Mouse (Mus musculus) stomach, embryonic 14.5 days (tissue): ENCODE data around the gene Tubg1. TPM values are rescaled to one million over a fixed set of nuclear protein-coding genes. Genes with fewer than 3 reads are reported as not detected.
A peak's percentile ranks its signal among the peaks of the same experiment; 100 is the strongest.
"Not testable (repeated sequence)": the region's sequence is repeated elsewhere in the genome, so short reads cannot be mapped to it uniquely, and the experiment has no call there.

Experiments used
- ATAC-seq: fragments of 200-750 bp; cut with Nextera tagmentation; 2 replicates; pipeline ENCODE4 v1.8.0; 2017; ENCODE audit warnings: low read depth, moderate TSS enrichment; ENCODE audit not compliant: insufficient number of reproducible peaks, insufficient read depth, low FRiP score
- H3K27ac ChIP-seq: fragments of 300-500 bp; sonication (generic); 2 replicates; pipeline ENCODE4 v1.5.1; 2014; ENCODE audit warnings: mild to moderate bottlenecking, low read length, moderate library complexity, mixed read lengths
- H3K27me3 ChIP-seq: fragments of 300-500 bp; sonication (generic); 2 replicates; pipeline ENCODE4 v1.6.1; 2014; ENCODE audit warnings: low read length, control low read depth, mixed read lengths; ENCODE audit not compliant: control insufficient read depth, insufficient read depth
- H3K36me3 ChIP-seq: fragments of 300-500 bp; sonication (generic); 2 replicates; pipeline ENCODE4 v1.6.1; 2014; ENCODE audit warnings: mild to moderate bottlenecking, control low read depth, low read length, moderate library complexity, mixed read lengths; ENCODE audit not compliant: control insufficient read depth, insufficient read depth
- H3K4me1 ChIP-seq: fragments of 300-500 bp; sonication (generic); 2 replicates; pipeline ENCODE4 v1.6.1; 2014; ENCODE audit warnings: low read length, control low read depth, mixed read lengths; ENCODE audit not compliant: control insufficient read depth, insufficient read depth
- H3K4me2 ChIP-seq: fragments of 300-500 bp; sonication (generic); replicated peaks from 2 replicates; pipeline ENCODE4 v1.6.1; 2014; ENCODE audit warnings: low read depth, low read length, control low read depth
- H3K4me3 ChIP-seq: fragments of 300-500 bp; sonication (generic); 2 replicates; pipeline ENCODE4 v1.5.1; 2014; ENCODE audit warnings: low read depth, low read length, control low read depth
- H3K9ac ChIP-seq: fragments of 300-500 bp; sonication (generic); replicated peaks from 2 replicates; pipeline ENCODE4 v1.6.1; 2014; ENCODE audit warnings: low read depth, mild to moderate bottlenecking, control low read depth, low read length, moderate library complexity, mixed read lengths
- H3K9me3 ChIP-seq: fragments of 300-500 bp; sonication (generic); 2 replicates; pipeline ENCODE4 v1.6.1; 2016; ENCODE audit warnings: low read depth, low read length, control low read depth; ENCODE audit not compliant: control insufficient read depth
- WGBS: fragments of 180-500 bp; shearing (Covaris S2); extraction: QIAGEN DNeasy Blood & Tissue Kit; methylation state at CpG from one replicate; pipeline ENCODE4 v1.1.7; 2014; 5-methylcytosine and 5-hydroxymethylcytosine counted together
- polyA plus RNA-seq: library from polyadenylated mRNA; unstranded; fragments of >200 nt; fragmentation: Nextera tagmentation; extraction: Ambion mirVana; gene quantifications from 2 replicates; pipeline ENCODE4 v1.2.1, GENCODE M21; 2014

Gene Tubg1
- polyA plus RNA-seq, 1 experiment from 2014 or later: 70.5 TPM

GRCm38 (mm10) chr11:101111178-101111577 is 8.6 kb upstream of the Tubg1 start:
- Histone ChIP-seq H3K27me3 (no peaks in the 10 kb centered on the region), H3K4me3 (no peak overlapping the region), H3K27ac (no peak overlapping the region), H3K9me3 (no peaks in the 10 kb centered on the region), H3K4me2 (no peak overlapping the region), H3K9ac (no peak overlapping the region), H3K4me1 (peaks cover 5% of the 10 kb centered on the region; the same call in 1 of the 2 replicates), H3K36me3 (peaks cover 5% of the 10 kb centered on the region; the same call in 1 of the 2 replicates)
- WGBS: 82% methylated on average over 4 of the region's 4 CpGs
- ATAC-seq: no peak

DNA sequence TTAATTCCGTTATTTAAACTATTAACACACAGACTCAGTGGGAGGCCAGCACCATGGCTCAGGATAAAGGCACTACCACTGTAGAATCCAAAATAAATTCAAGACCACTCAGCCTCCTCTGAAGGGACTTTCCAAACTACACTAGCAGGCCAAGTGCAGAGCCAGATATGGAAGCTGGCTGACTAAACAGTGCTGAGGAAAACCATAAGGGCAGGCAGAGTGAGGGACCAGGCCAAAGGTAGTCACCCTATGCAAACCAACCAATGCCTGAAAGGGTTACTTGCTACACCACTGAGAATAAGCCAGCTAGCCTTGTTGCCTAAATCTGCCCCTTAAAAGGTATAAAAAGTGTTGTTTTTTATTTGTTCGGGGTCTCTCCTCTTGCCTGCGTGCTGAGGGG is 7.6 kb upstream of the Tubg1 start:
- Histone ChIP-seq H3K9ac (no peak overlapping the region), H3K4me2 (no peak overlapping the region), H3K36me3 (peaks cover 5% of the 10 kb centered on the region; the same call in 1 of the 2 replicates), H3K9me3 (no peaks in the 10 kb centered on the region), H3K27me3 (no peaks in the 10 kb centered on the region), H3K4me3 (no peak overlapping the region), H3K27ac (no peak overlapping the region), H3K4me1 (peaks cover 5% of the 10 kb centered on the region; the same call in 1 of the 2 replicates)
- WGBS: 94% methylated on average over 3 of the region's 3 CpGs
- no peak for ATAC-seq

DNA sequence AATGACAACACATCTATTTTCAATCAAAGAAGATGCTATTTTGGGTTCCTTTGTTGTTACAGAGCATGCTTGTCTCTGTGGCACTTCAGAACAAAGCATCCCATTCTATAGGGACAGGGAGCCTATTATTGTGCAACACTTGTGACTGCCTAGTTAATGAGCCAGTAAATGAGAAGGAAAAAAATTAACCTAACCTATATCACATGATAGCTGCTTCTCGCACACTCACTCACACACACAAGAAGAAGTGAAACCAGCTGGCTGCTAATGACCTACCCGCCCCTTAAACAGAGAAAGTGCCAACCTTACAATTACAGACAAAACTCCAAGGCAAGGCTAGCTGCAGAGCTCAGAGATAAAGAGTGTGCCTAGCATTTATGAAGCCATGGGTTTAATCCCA is 4.2 kb upstream of the Tubg1 start:
- Histone ChIP-seq H3K27me3 (no peaks in the 10 kb centered on the region), H3K36me3 (no peaks in the 10 kb centered on the region), H3K4me2 (no peak overlapping the region), H3K9me3 (no peaks in the 10 kb centered on the region), H3K9ac (no peak overlapping the region), H3K27ac (no peak overlapping the region), H3K4me3 (no peak overlapping the region), H3K4me1 (peaks cover 15% of the 10 kb centered on the region)
- no peak for ATAC-seq
- WGBS: 77% methylated on average over 2 of the region's 2 CpGs

GRCm38 (mm10) chr11:101118105-101118504 is 1.6 kb upstream of the Tubg1 start:
- WGBS: 31% methylated on average over 4 of the region's 4 CpGs
- ATAC-seq: no peak

GRCm38 (mm10) chr11:101119131-101119760 is 492 bp upstream of the Tubg1 start:
- H3K36me3 ChIP-seq: peaks cover 3% of the 10 kb centered on the region; the same call in 1 of the 2 replicates
- H3K4me3 ChIP-seq: peak overlapping the region; percentile 92
- peak overlapping the region; percentile 89 for H3K9ac ChIP-seq
- WGBS: under 1% methylated on average over 39 of the region's 39 CpGs
- peaks cover 18% of the 10 kb centered on the region for H3K4me1 ChIP-seq
- peak overlapping the region; percentile 80 for H3K4me2 ChIP-seq
- no peaks in the 10 kb centered on the region for H3K27me3 ChIP-seq
- H3K9me3 ChIP-seq: no peaks in the 10 kb centered on the region
- H3K27ac ChIP-seq: peak overlapping the region; percentile 80; the same call in 1 of the 2 replicates
- peak; percentile 70 for ATAC-seq

More at GRCm38 (mm10) chr11:101118105-101118504, 1.6 kb upstream of the Tubg1 start:
- peak overlapping the region; percentile 89 for H3K9ac ChIP-seq
- no peaks in the 10 kb centered on the region for H3K9me3 ChIP-seq
- peak overlapping the region; percentile 80 for H3K4me2 ChIP-seq
- H3K4me1 ChIP-seq: peaks cover 18% of the 10 kb centered on the region
- H3K27ac ChIP-seq: no peak overlapping the region
- peak overlapping the region; percentile 92 for H3K4me3 ChIP-seq
- peaks cover 3% of the 10 kb centered on the region; the same call in 1 of the 2 replicates for H3K36me3 ChIP-seq
- H3K27me3 ChIP-seq: no peaks in the 10 kb centered on the region

- WGBS: 20% methylated on average over 19 of the region's 19 CpGs
- no peak for ATAC-seq
- peak overlapping the region; percentile 86 for H3K27ac ChIP-seq
Measured at GRCm38 (mm10) chr11:101120545-101121188, 929 bp downstream of the Tubg1 start.

GRCm38 (mm10) chr11:101124494-101124893 is 4.8 kb downstream of the Tubg1 start:
- H3K9ac ChIP-seq, ATAC-seq, H3K9me3 ChIP-seq, H3K4me1 ChIP-seq, H3K4me2 ChIP-seq, H3K4me3 ChIP-seq, H3K27ac ChIP-seq, H3K27me3 ChIP-seq: not testable (repeated sequence)
- peaks cover 12% of the 10 kb centered on the region; the same call in 1 of the 2 replicates for H3K36me3 ChIP-seq
- 92% methylated on average over 8 of the region's 8 CpGs for WGBS

More at GRCm38 (mm10) chr11:101120545-101121188, 929 bp downstream of the Tubg1 start:
- Histone ChIP-seq H3K4me2 (peak overlapping the region; percentile 96), H3K27me3 (no peaks in the 10 kb centered on the region), H3K9me3 (no peaks in the 10 kb centered on the region), H3K4me3 (peak overlapping the region; percentile 92), H3K36me3 (peaks cover 3% of the 10 kb centered on the region; the same call in 1 of the 2 replicates), H3K4me1 (peaks cover 18% of the 10 kb centered on the region), H3K9ac (peak overlapping the region; percentile 63)

GRCm38 (mm10) chr11:101125008-101125407 is 5.3 kb downstream of the Tubg1 start:
- H3K4me3 ChIP-seq, H3K27ac ChIP-seq, H3K9me3 ChIP-seq, H3K4me1 ChIP-seq, H3K9ac ChIP-seq, H3K4me2 ChIP-seq, H3K27me3 ChIP-seq, ATAC-seq: not testable (repeated sequence)
- peaks cover 12% of the 10 kb centered on the region; the same call in 1 of the 2 replicates for H3K36me3 ChIP-seq
- WGBS: 94% methylated on average over 7 of the region's 9 CpGs
